Mouse (Mus musculus): ENCODE measurements around the gene Fam221b.

GRCm38 (mm10) chr4:43630030-43630581 lies 38.8 kb downstream of the Fam221b start:
- TF ChIP-seq CTCF (IDR thresholded peaks at IDR 0.05; ENCODE audit: control insufficient read depth, insufficient read depth, low read length) (peak; percentile 51), POLR2A (IDR thresholded peaks at IDR 0.05; ENCODE audit: borderline replicate concordance, control insufficient read depth, low read depth, low read length) (no peak)

Measured in bone marrow, adult 2 months (tissue).